Mouse (Mus musculus): ENCODE data around the gene Hnrnpul2. TPM values are rescaled to one million over a fixed set of nuclear protein-coding genes. Genes with fewer than 3 reads are reported as not detected.
A peak's percentile ranks its signal among the peaks of the same experiment; 100 is the strongest.

Hnrnpul2 gene
- polyA plus RNA-seq, 2 experiments, result 2.8 to 39.5 TPM

GRCm38 (mm10) chr19:8774086-8774835 lies 45.5 kb upstream of the Hnrnpul2 start, which contains the start of gene Tmem179b:
Tmem179b (minus strand) TSS chr19:8774467.
- DNase-seq (ENCODE audit: low read depth in 3 of 3, low spot score in 3 of 3), result peak; percentile 89 to 92 (median 92)
- Histone ChIP-seq H3K27ac (peak within 1 kb of the TSS; percentile 88), H3K9ac (replicated peaks) (peak within 1 kb of the TSS; percentile 96), H3K4me2 (ENCODE audit: low read depth) (peak within 1 kb of the TSS; percentile 98), H3K9me3 (ENCODE audit: control insufficient read depth, low read length) (no peaks in the 10 kb centered on the region), H3K27me3 (ENCODE audit: control insufficient read depth, insufficient read depth, low read length) (no peaks in the 10 kb centered on the region), H3K36me3 (replicated peaks; ENCODE audit: control insufficient read depth, insufficient read depth, low read depth) (peaks cover 39% of the 10 kb centered on the region), H3K4me3 (ENCODE audit: insufficient read depth in 1 of 2, low read depth in 2 of 2, low read length in 2 of 2) (peak within 1 kb of the TSS; percentile 79 to 87), H3K4me1 (replicated peaks; ENCODE audit: control insufficient read depth in 2 of 2, insufficient read depth in 2 of 2, low read length in 1 of 2) (peaks cover 27 to 32% of the 10 kb centered on the region in 2 experiments)
- peak; percentile 88 for ATAC-seq (ENCODE audit: insufficient read depth)
- WGBS (ENCODE audit: insufficient replicate concordance), result under 1% methylated on average over 68 of the region's 68 CpGs
- 0 out of 2 replicates have a peak, but pooled peaks have one; percentile 25 for TF ChIP-seq EP300 (IDR thresholded peaks at IDR 0.05; ENCODE audit: low read depth)
- TF ChIP-seq CTCF (IDR thresholded peaks at IDR 0.05; ENCODE audit: low read depth), result peak; percentile 21

GRCm38 (mm10) chr19:8774951-8775421 lies 44.8 kb upstream of the Hnrnpul2 start:
- DNase-seq (ENCODE audit: low read depth in 3 of 3, low spot score in 3 of 3), result no peak
- no peaks in the 10 kb centered on the region for H3K27me3 ChIP-seq (ENCODE audit: control insufficient read depth, insufficient read depth, low read length)
- ATAC-seq (ENCODE audit: insufficient read depth), result 0 out of 2 replicates have a peak, but pooled peaks have one; percentile 0
- H3K9ac ChIP-seq (replicated peaks), result peak overlapping the region; percentile 96
- peaks cover 27 to 32% of the 10 kb centered on the region in 2 experiments for H3K4me1 ChIP-seq (replicated peaks; ENCODE audit: control insufficient read depth in 2 of 2, insufficient read depth in 2 of 2, low read length in 1 of 2)
- H3K27ac ChIP-seq, result peak overlapping the region; percentile 88
- 4% methylated on average over 20 of the region's 20 CpGs for WGBS (ENCODE audit: insufficient replicate concordance)
- peaks cover 32% of the 10 kb centered on the region for H3K36me3 ChIP-seq (replicated peaks; ENCODE audit: control insufficient read depth, insufficient read depth, low read depth)
- H3K9me3 ChIP-seq (ENCODE audit: control insufficient read depth, low read length), result no peaks in the 10 kb centered on the region
- H3K4me2 ChIP-seq (ENCODE audit: low read depth), result peak overlapping the region; percentile 98
- TF ChIP-seq CTCF (IDR thresholded peaks at IDR 0.05; ENCODE audit: low read depth) (no peak; the same call in 1 of the 2 replicates), EP300 (IDR thresholded peaks at IDR 0.05; ENCODE audit: low read depth) (no peak)
- H3K4me3 ChIP-seq (ENCODE audit: insufficient read depth in 1 of 2, low read depth in 2 of 2, low read length in 2 of 2), result peak overlapping the region; percentile 79 to 87

GRCm38 (mm10) chr19:8786008-8786781 lies 33.6 kb upstream of the Hnrnpul2 start, which contains the start of gene Taf6l:
Taf6l (minus strand) TSS chr19:8786417.
- H3K4me3 ChIP-seq (ENCODE audit: insufficient read depth in 1 of 2, low read depth in 2 of 2, low read length in 2 of 2), result peak within 1 kb of the TSS; percentile 79 to 80
- H3K27ac ChIP-seq, result peak within 1 kb of the TSS; percentile 69
- H3K4me1 ChIP-seq (replicated peaks; ENCODE audit: control insufficient read depth in 2 of 2, insufficient read depth in 2 of 2, low read length in 1 of 2), result peaks cover 8% of the 10 kb centered on the region in 2 experiments
- H3K9me3 ChIP-seq (ENCODE audit: control insufficient read depth, low read length), result no peaks in the 10 kb centered on the region
- H3K9ac ChIP-seq (replicated peaks), result peak within 1 kb of the TSS; percentile 85
- peak; percentile 96 to 97 (median 96) for DNase-seq (ENCODE audit: low read depth in 3 of 3, low spot score in 3 of 3)
- no peaks in the 10 kb centered on the region for H3K27me3 ChIP-seq (ENCODE audit: control insufficient read depth, insufficient read depth, low read length)
- peak within 1 kb of the TSS; percentile 84 for H3K4me2 ChIP-seq (ENCODE audit: low read depth)
- peak; percentile 99 for ATAC-seq (ENCODE audit: insufficient read depth)
- TF ChIP-seq CTCF (IDR thresholded peaks at IDR 0.05; ENCODE audit: low read depth) (peak; percentile 51), EP300 (IDR thresholded peaks at IDR 0.05; ENCODE audit: low read depth) (no peak)
- no peaks in the 10 kb centered on the region for H3K36me3 ChIP-seq (replicated peaks; ENCODE audit: control insufficient read depth, insufficient read depth, low read depth)
- WGBS (ENCODE audit: insufficient replicate concordance), result under 1% methylated on average over 32 of the region's 32 CpGs

GRCm38 (mm10) chr19:8788521-8788920 lies 31.3 kb upstream of the Hnrnpul2 start:
- Histone ChIP-seq H3K9me3 (ENCODE audit: control insufficient read depth, low read length) (no peaks in the 10 kb centered on the region), H3K9ac (replicated peaks) (no peak overlapping the region), H3K36me3 (replicated peaks; ENCODE audit: control insufficient read depth, insufficient read depth, low read depth) (peaks cover 9% of the 10 kb centered on the region), H3K27me3 (ENCODE audit: control insufficient read depth, insufficient read depth, low read length) (no peaks in the 10 kb centered on the region), H3K4me2 (ENCODE audit: low read depth) (no peak overlapping the region), H3K4me3 (ENCODE audit: insufficient read depth in 1 of 2, low read depth in 2 of 2, low read length in 2 of 2) (no peak overlapping the region), H3K27ac (no peak overlapping the region), H3K4me1 (replicated peaks; ENCODE audit: control insufficient read depth in 2 of 2, insufficient read depth in 2 of 2, low read length in 1 of 2) (peaks cover 8% of the 10 kb centered on the region in 2 experiments)
- no peak for DNase-seq (ENCODE audit: low read depth in 3 of 3, low spot score in 3 of 3)
- ATAC-seq (ENCODE audit: insufficient read depth), result no peak
- 46% methylated on average over 3 of the region's 3 CpGs for WGBS (ENCODE audit: insufficient replicate concordance)
- TF ChIP-seq EP300 (IDR thresholded peaks at IDR 0.05; ENCODE audit: low read depth), result no peak
- TF ChIP-seq CTCF (IDR thresholded peaks at IDR 0.05; ENCODE audit: low read depth), result no peak
